Mouse (Mus musculus): Measurements from ENCODE around the gene Fignl2. TPM values are rescaled to one million over a fixed set of nuclear protein-coding genes. Genes with fewer than 3 reads are reported as not detected.

The Fignl2 gene
- polyA plus RNA-seq, 2 experiments: 0.15 to 3.7 TPM

DNA sequence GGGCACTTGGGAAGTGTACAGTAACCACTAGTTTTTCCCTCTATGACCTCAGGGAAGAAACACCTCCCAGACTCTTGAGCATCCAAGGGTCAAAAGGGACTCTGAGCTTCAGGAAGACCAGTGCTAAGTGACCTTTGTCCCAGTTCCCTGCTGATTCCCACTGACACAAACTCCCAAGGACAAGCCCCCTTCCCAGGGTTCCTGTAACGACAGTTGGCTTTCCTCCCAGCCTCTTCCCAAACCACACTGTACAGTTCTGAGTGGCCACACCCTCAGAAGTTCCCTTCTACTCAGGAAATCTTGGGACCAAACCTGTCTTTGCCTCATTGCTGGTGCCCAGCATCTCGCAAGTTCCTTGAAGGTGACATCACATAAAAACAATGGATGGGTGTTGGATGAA is 5.6 kb downstream of the Fignl2 start:
- no peaks in the 10 kb centered on the region for H3K36me3 ChIP-seq (ENCODE audit: control insufficient read depth, insufficient read depth, low read length)
- H3K4me3 ChIP-seq (replicated peaks; ENCODE audit: low read length): no peak overlapping the region
- H3K4me1 ChIP-seq (ENCODE audit: control insufficient read depth, insufficient read depth, low read length): peaks cover 39% of the 10 kb centered on the region
- 57% methylated on average over 2 of the region's 2 CpGs for WGBS
- H3K4me2 ChIP-seq (replicated peaks; ENCODE audit: low read depth, low read length, severe bottlenecking): no peak overlapping the region
- DNase-seq (ENCODE audit: low spot score) (no peak), ATAC-seq (ENCODE audit: low FRiP score, low read depth) (no peak)
- H3K27ac ChIP-seq (replicated peaks; ENCODE audit: low read depth, low read length): no peak overlapping the region
- no peaks in the 10 kb centered on the region for H3K9me3 ChIP-seq (ENCODE audit: control insufficient read depth, low read length)
- H3K27me3 ChIP-seq (ENCODE audit: control insufficient read depth, insufficient read depth, low read length): no peaks in the 10 kb centered on the region
- no peak for TF ChIP-seq POLR2A (IDR thresholded peaks at IDR 0.05; ENCODE audit: borderline replicate concordance, extremely low read depth, insufficient read depth, insufficient read length)
- H3K9ac ChIP-seq (ENCODE audit: low read depth, low read length, severe bottlenecking): no peak overlapping the region

DNA sequence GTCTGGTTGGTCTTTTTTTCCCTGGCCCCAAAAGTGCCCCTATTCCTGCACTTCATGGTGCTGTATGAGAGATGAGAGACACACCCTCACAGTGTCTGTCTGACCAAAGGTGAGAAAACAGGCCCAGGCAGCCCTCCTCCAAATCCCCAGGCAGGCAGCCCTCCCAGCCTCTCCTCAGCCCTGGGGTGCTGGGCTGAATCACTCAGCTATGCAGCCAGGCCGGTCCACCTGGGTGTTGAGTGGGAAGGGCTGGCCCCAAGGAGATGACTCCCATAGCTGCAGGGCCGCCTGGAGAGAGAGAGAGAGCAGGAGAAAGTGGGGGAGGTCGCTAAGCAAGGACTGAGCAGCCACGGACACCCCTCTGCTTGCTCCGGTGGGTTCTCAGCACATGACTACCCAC is 7.6 kb downstream of the Fignl2 start:
- no peak overlapping the region for H3K4me3 ChIP-seq (replicated peaks; ENCODE audit: low read length)
- no peak for DNase-seq (ENCODE audit: low spot score)
- no peaks in the 10 kb centered on the region for H3K36me3 ChIP-seq (ENCODE audit: control insufficient read depth, insufficient read depth, low read length)
- ATAC-seq (ENCODE audit: low FRiP score, low read depth): no peak
- H3K4me1 ChIP-seq (ENCODE audit: control insufficient read depth, insufficient read depth, low read length): peaks cover 36% of the 10 kb centered on the region
- H3K27ac ChIP-seq (replicated peaks; ENCODE audit: low read depth, low read length): peak overlapping the region; percentile 52; the same call in 1 of the 2 replicates
- H3K9ac ChIP-seq (ENCODE audit: low read depth, low read length, severe bottlenecking): peak overlapping the region; percentile 29; the same call in 1 of the 2 replicates
- no peaks in the 10 kb centered on the region for H3K9me3 ChIP-seq (ENCODE audit: control insufficient read depth, low read length)
- no peak for TF ChIP-seq POLR2A (IDR thresholded peaks at IDR 0.05; ENCODE audit: borderline replicate concordance, extremely low read depth, insufficient read depth, insufficient read length)
- 0 out of 2 replicates have a peak overlapping the region, but pooled peaks have one; percentile 2 for H3K4me2 ChIP-seq (replicated peaks; ENCODE audit: low read depth, low read length, severe bottlenecking)
- 39% methylated on average over 5 of the region's 5 CpGs for WGBS
- no peaks in the 10 kb centered on the region for H3K27me3 ChIP-seq (ENCODE audit: control insufficient read depth, insufficient read depth, low read length)

DNA sequence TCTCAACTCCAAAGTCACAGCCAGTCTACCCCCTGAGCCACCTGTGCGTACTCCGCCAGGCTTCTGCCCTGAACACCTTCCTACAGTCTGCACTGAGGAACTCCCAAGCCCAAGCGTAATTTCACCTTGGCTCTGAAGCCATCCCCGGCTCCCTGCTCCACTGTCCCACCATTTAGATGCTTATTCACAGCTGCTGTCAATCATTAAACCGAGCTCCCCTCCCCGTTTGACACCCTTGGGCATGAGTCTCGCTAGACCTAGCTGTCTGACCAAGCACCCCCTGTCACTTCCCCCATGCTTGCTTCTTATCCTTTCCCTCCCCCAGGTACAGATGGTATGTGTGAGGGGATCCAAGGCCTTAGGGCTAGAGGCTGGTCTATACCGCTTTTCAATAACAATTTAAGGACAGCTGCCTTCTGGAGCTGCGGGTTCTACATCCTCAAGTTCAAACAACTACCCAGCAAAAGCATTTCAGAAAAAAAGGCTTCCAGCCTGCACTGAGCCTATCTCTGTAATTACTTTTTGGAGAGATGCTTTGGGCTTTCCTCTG is 8.7 kb downstream of the Fignl2 start:
- no peaks in the 10 kb centered on the region for H3K36me3 ChIP-seq (ENCODE audit: control insufficient read depth, insufficient read depth, low read length)
- no peak overlapping the region for H3K4me3 ChIP-seq (replicated peaks; ENCODE audit: low read length)
- peak overlapping the region; percentile 29; the same call in 1 of the 2 replicates for H3K9ac ChIP-seq (ENCODE audit: low read depth, low read length, severe bottlenecking)
- peaks cover 34% of the 10 kb centered on the region for H3K4me1 ChIP-seq (ENCODE audit: control insufficient read depth, insufficient read depth, low read length)
- 48% methylated on average over 9 of the region's 9 CpGs for WGBS
- no peaks in the 10 kb centered on the region for H3K27me3 ChIP-seq (ENCODE audit: control insufficient read depth, insufficient read depth, low read length)
- H3K9me3 ChIP-seq (ENCODE audit: control insufficient read depth, low read length): no peaks in the 10 kb centered on the region
- DNase-seq (ENCODE audit: low spot score) (no peak), ATAC-seq (ENCODE audit: low FRiP score, low read depth) (no peak)
- no peak overlapping the region for H3K4me2 ChIP-seq (replicated peaks; ENCODE audit: low read depth, low read length, severe bottlenecking)
- peak overlapping the region; percentile 52; the same call in 1 of the 2 replicates for H3K27ac ChIP-seq (replicated peaks; ENCODE audit: low read depth, low read length)
- no peak for TF ChIP-seq POLR2A (IDR thresholded peaks at IDR 0.05; ENCODE audit: borderline replicate concordance, extremely low read depth, insufficient read depth, insufficient read length)

DNA sequence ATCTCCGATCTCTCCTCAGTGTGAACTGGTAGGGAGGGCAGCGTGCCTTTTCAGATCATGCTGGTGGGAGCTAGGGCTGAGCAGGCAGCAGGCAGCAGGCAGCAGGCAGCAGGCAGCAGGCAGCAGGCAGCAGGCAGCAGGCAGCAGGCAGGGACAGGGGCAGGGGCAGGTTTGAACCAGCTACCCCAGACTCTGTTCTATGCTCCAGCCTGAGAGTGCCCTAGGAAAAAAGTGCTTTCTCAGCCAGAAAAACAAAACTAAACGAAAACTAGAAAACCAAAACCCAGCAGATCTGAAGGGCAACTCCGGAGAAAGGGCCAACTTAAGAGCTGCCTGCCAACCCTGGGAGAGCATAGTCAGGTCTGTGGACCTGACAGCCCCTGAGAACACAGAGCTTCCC is 9.7 kb downstream of the Fignl2 start:
- no peak overlapping the region for H3K27ac ChIP-seq (replicated peaks; ENCODE audit: low read depth, low read length)
- TF ChIP-seq POLR2A (IDR thresholded peaks at IDR 0.05; ENCODE audit: borderline replicate concordance, extremely low read depth, insufficient read depth, insufficient read length): no peak
- H3K27me3 ChIP-seq (ENCODE audit: control insufficient read depth, insufficient read depth, low read length): no peaks in the 10 kb centered on the region
- DNase-seq (ENCODE audit: low spot score) (no peak), ATAC-seq (ENCODE audit: low FRiP score, low read depth) (no peak)
- no peak overlapping the region for H3K4me3 ChIP-seq (replicated peaks; ENCODE audit: low read length)
- H3K4me2 ChIP-seq (replicated peaks; ENCODE audit: low read depth, low read length, severe bottlenecking): no peak overlapping the region
- H3K36me3 ChIP-seq (ENCODE audit: control insufficient read depth, insufficient read depth, low read length): no peaks in the 10 kb centered on the region
- H3K4me1 ChIP-seq (ENCODE audit: control insufficient read depth, insufficient read depth, low read length): peaks cover 34% of the 10 kb centered on the region
- no peaks in the 10 kb centered on the region for H3K9me3 ChIP-seq (ENCODE audit: control insufficient read depth, low read length)
- 67% methylated on average over 4 of the region's 4 CpGs for WGBS
- H3K9ac ChIP-seq (ENCODE audit: low read depth, low read length, severe bottlenecking): no peak overlapping the region

DNA sequence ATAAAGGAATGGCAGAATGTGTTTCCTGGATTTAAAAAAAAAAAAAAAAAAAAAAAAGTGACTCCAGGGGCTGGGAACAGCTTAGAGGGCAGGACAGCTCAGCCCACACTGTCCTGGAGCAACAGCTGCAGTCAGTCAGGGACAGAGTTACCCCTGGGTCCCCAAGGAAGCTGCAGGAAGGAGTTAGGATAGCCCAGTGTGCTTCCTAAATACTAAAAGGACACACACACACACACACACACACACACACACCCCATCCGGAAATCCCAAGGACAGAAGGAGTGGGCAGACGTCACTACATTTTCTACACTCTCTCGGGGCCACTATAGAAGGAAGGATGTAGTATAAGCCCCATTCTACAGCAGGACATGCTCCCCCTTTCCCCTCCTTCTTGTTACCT is 10.3 kb downstream of the Fignl2 start:
- Histone ChIP-seq H3K9me3 (ENCODE audit: control insufficient read depth, low read length) (no peaks in the 10 kb centered on the region), H3K9ac (ENCODE audit: low read depth, low read length, severe bottlenecking) (no peak overlapping the region), H3K27me3 (ENCODE audit: control insufficient read depth, insufficient read depth, low read length) (no peaks in the 10 kb centered on the region), H3K4me2 (replicated peaks; ENCODE audit: low read depth, low read length, severe bottlenecking) (no peak overlapping the region), H3K4me3 (replicated peaks; ENCODE audit: low read length) (no peak overlapping the region), H3K4me1 (ENCODE audit: control insufficient read depth, insufficient read depth, low read length) (peaks cover 34% of the 10 kb centered on the region), H3K27ac (replicated peaks; ENCODE audit: low read depth, low read length) (no peak overlapping the region), H3K36me3 (ENCODE audit: control insufficient read depth, insufficient read depth, low read length) (no peaks in the 10 kb centered on the region)
- no peak for DNase-seq (ENCODE audit: low spot score)
- no peak for TF ChIP-seq POLR2A (IDR thresholded peaks at IDR 0.05; ENCODE audit: borderline replicate concordance, extremely low read depth, insufficient read depth, insufficient read length)
- WGBS: 59% methylated on average over 3 of the region's 3 CpGs
- ATAC-seq (ENCODE audit: low FRiP score, low read depth): no peak
